Mouse (Mus musculus) 416B (cell line): Measurements from ENCODE around the gene Ttyh3.

Experiments
- DNase-seq: peaks from one replicate; pipeline ENCODE4 v3.0.0; 2011; ENCODE audit warnings: low read depth

The Ttyh3 gene

GRCm38 (mm10) chr5:140652587-140652986 is 3.8 kb upstream of the Ttyh3 start:
- DNase-seq, result no peak

DNA sequence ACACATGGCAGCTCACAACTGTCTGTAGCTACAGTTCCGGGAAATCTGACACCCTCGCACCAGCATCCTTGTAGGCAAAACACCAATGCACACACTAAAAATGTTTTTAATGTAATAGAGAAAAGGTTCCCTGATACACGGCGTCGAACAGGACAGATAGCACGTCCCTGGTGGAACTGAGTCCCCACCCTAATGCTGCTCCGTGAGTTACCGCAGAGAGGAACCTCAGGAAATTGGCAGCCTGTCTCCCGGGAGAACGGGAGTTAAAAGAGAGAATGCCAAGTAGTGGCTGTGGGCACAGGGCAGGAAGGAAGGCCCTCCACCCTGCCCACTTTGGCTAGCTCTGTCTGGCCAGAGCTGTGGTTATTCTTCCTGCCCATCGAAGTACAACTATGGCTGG is 2.4 kb upstream of the Ttyh3 start:
- DNase-seq, result peak; percentile 60

DNA sequence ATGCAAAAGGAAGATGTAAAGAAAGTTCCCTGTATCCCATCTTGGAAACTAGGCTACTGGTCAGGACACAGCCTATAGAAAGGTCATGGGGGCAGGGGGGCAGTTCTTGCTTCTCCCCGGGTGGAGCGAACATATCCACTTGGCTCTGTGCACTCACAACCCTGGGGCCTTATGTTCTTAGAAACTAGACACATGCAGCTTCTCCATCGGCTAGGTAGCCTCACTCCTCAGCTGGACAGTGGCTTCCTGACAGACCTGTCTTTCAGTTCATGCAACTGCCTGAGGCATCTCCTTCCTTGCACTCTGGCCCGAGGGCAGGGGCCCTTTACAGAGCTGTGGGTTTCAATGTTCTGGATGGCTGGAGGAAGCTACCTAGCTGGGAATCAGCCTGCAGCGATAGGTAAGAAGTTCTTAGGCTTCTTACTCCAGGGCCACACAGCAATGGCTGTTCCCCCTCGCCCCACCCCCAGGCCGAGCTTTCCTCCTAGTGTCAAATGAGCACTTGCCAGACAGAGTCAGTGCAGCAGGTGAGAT is 1.1 kb upstream of the Ttyh3 start:
- no peak for DNase-seq

- peak; percentile 95 for DNase-seq
These were observed 353 bp upstream of the Ttyh3 start for GRCm38 (mm10) chr5:140649101-140649667.

DNA sequence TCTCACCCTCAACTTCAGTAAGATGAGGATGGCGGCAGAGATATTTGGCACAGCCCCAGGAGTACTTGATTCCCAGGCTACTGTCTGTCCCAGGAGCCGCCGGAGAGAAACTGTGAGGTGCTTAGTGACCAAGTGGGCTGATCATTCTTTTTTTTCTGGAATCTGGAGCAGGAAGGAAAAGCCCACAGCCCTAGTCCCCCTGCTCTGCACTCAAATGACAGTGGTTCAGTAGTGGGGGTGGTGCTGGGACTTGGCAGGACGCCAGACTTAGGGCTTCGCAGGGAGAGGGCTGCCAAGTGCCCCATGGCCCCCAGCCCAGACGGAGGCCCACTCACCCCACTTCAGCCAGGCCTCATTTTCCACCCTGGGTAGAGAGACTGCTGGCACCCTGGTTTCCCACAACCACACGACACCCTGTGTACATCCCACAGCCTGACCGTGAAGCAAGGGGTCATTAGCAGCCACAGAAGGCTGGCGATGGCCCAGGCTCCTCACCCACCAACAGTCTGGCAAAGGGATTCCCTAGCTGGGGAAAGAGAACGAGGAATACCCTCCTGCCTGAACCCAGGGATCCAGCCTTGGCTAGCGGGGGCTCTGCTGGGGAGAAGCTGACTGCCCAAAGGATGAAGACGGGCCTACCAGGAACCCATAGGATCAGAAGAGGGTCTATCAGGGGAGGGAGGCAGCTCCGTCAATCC is 861 bp downstream of the Ttyh3 start:
- DNase-seq, result peak; percentile 41

DNA sequence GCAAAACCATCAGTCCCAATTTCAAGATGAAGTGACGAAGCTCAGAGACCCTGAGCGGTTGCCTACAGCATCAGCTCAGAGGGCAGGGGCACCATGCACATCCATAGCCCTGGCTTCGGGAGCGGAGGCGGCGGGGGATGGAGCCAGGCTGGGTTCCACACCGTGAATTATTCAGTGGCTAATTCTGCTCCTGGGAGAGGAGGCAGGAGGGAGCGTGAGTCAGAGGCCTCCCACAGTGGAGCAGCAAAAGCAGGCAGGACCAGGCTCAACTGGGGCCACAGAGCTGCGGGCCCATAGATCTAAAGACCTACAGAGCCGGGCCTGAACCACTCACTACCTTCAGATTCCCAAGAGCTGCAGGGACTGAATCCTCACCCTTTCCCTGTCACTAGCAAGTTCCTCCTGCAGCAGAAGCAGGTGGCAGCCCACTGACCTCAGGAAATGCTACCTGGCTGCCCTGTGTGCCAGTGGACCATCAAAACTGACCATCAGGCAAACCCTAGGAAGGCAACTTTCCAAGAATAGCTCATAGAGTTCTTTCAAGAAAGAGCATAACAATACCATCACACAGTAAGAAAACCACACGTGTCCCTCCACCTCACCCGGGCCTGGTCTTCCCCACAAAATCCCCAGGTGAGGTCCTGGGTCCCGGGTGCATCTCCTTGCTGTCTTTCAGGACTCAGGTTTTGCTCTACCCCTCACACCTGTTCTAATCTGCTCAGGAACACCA is 1.6 kb downstream of the Ttyh3 start:
- no peak for DNase-seq

DNA sequence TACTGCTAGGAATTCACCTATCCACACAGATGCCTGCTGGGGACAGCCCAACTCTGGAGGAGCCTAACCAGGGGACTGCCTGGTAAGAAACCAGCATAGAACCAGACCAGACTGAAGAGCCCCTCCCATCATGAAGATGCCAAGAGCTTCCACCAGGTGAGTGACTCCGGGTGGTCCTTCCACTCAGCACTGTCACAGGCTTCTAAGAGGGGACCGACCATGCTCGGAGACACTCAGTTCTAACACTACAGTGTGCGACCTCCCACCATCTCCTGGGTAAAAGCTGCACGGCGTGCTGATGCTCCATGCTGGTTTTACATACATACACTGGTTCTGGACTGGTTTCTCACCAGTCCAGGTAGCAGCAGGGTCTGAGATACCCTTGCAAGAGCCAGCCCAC is 2.7 kb downstream of the Ttyh3 start:
- DNase-seq, result no peak

DNA sequence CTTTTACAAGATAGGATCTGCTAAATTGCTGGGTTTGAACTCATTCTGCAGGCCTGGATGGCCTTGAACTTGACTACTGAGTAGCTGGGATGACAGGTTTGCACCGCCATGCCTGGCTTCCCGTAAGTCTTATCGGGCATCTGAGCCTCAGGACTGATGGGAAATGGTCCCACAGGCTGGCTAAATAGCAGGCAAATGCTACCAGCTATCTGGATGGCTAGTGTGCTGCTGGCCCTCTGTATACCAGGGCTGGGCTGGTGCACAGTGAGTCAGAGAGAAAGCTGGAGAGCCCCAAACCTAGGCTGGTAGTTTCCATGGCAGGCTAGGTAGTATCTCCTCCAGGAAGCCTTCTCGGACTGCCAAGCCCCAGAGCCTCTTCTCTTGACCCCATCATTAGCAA is 3.4 kb downstream of the Ttyh3 start:
- DNase-seq, result no peak

- peak; percentile 78 for DNase-seq
These were observed 4.1 kb downstream of the Ttyh3 start for GRCm38 (mm10) chr5:140644702-140645201.

- DNase-seq, result no peak
These were observed 4.6 kb downstream of the Ttyh3 start for GRCm38 (mm10) chr5:140644263-140644662.

- DNase-seq, result peak; percentile 87
These were observed 6.8 kb downstream of the Ttyh3 start for GRCm38 (mm10) chr5:140642076-140642475.

DNA sequence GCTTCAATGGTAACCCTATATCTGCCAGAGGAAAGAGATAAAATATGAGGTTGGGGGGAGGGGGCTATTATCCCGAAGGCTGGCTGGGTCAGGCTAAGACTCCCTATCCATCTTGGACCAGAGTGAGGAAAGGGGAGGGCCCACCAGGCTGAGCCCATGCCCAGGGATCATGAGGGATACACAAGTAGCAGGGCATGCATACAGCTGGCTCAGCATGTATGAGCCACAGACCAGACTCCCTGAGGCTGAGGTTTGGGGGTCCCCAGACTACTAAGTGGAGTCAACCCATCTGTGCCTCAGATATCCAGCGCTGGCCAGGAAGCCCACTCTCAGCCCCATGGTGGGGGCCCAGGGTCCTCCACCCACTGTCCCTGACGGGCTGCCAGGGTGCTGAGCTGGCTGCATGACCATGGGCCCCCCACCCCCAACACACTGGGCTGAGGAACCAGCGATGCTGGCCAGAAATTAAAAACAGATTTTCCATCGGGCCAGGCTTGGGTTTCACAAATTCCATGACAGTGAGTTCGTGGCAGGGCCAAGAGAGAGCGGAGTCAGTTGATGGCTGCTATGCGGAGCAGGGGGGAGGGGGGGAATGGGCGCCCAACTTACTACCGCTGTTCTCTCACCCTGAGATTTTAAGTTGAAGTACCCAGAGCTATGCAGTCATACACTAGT is 7.4 kb downstream of the Ttyh3 start:
- DNase-seq, result no peak

GRCm38 (mm10) chr5:140640812-140641211 is 8.0 kb downstream of the Ttyh3 start:
- DNase-seq, result no peak

DNA sequence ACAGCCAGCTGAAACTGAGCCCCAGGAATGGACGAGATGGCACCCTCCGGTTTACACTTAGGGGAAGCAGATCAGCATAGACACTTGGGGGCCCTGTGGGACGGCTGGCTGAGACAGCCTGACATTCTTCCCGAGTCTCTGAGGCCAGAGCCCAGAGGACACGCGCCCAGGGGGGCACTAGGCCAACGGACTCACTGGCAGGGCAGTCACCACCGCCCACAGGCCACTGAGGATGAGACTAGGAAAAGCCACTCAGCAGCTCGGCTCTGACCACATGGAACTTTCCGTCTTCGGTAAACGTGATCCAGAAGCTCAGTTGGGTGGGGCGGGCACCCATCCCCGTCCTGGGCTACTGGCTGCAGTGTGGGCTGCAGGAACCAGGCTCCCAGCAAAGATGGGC is 9.0 kb downstream of the Ttyh3 start:
- no peak for DNase-seq

DNA sequence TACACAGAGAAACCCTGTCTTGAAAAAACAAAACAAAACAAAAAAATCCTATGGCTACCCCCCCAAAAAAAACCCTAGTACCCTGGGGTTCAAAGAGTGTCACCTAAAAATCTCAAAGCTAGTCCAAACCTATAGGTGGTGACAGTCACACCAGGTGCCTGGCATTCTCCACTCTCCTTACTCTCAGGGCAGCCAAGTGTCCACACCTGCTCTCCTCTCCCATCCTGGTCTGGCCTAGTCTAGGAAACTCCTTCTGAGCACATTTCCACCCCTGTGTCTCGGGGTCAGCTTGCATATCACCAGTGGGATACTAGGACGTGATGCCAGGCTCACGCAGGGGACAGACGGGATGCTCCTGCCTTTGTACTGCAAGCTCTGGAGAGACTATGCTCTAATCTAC is 9.5 kb downstream of the Ttyh3 start:
- DNase-seq, result no peak

DNA sequence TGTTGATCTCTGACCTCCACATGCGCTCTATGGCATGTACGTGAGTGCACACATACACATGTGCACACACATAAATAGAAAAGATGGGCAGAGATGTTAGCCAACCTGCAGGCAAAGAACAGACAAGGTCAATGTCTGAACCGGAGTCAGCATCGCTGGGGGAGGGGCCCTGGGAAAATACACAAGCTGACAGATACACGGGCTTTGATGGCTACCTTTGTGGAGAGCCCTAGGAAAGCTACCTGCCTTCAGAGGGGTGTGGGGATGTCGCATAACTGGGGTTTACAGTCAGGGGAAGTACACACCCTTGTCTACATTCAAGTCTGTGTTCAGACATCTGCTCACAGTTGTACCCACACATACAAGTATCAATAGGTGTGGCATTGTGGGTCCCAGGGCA is 10.3 kb downstream of the Ttyh3 start:
- no peak for DNase-seq

- DNase-seq, result no peak
These were observed 10.8 kb downstream of the Ttyh3 start for GRCm38 (mm10) chr5:140637989-140638388.

- no peak for DNase-seq
These were observed 11.8 kb downstream of the Ttyh3 start for GRCm38 (mm10) chr5:140637058-140637410.

- peak; percentile 37 for DNase-seq
These were observed 12.3 kb downstream of the Ttyh3 start for GRCm38 (mm10) chr5:140636316-140637057.

GRCm38 (mm10) chr5:140634798-140635722 is 13.8 kb downstream of the Ttyh3 start:
- DNase-seq, result no peak

DNA sequence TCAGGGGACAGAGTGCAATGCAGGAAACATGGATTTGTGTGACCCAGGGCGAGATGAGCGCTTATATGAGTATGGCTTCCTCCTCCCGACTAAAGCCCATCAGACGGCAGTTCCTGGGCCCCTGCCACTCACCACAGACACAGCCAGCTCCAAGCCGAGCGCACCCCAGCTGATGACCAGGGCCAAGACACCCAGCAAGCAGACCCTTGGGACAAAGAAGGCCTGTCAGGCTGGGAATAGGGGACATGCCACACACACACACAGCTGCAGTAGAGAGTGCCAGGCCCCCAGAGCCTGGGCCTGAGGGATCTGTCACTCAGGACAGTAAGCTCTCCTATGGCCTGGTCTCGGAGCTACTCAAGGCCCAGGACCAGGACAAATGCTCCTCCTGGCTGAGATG is 15.4 kb downstream of the Ttyh3 start:
- DNase-seq, result no peak
